Mouse (Mus musculus) kidney, embryonic 15.5 days (tissue): ENCODE measurements around the gene Amfr. TPM values are rescaled to one million over a fixed set of nuclear protein-coding genes. Genes with fewer than 3 reads are reported as not detected.
A peak's percentile ranks its signal among the peaks of the same experiment; 100 is the strongest.

Experiments
- ATAC-seq: fragments of 200-750 bp; cut with Nextera tagmentation; replicated peaks from 2 replicates; pipeline ENCODE4 v1.8.0; 2017; ENCODE audit warnings: moderate TSS enrichment; ENCODE audit not compliant: low FRiP score
- H3K27ac ChIP-seq: fragments of 300-500 bp; sonication (generic); 2 replicates; pipeline ENCODE4 v1.5.1; 2015; ENCODE audit warnings: mild to moderate bottlenecking, inconsistent platforms
- H3K27me3 ChIP-seq: fragments of 300-500 bp; sonication (generic); 2 replicates; pipeline ENCODE4 v1.6.1; 2015; ENCODE audit warnings: inconsistent platforms
- H3K36me3 ChIP-seq: fragments of 300-500 bp; sonication (generic); 2 replicates; pipeline ENCODE4 v1.6.1; 2015; ENCODE audit warnings: inconsistent platforms
- H3K4me1 ChIP-seq: fragments of 300-500 bp; sonication (generic); 2 replicates; pipeline ENCODE4 v1.6.1; 2015; ENCODE audit warnings: inconsistent platforms
- H3K4me2 ChIP-seq: fragments of 300-500 bp; sonication (generic); 2 replicates; pipeline ENCODE4 v1.6.1; 2015; ENCODE audit warnings: moderate library complexity, mild to moderate bottlenecking, inconsistent platforms
- H3K4me3 ChIP-seq: fragments of 300-500 bp; sonication (generic); replicated peaks from 2 replicates; pipeline ENCODE4 v1.5.1; 2015; ENCODE audit warnings: mild to moderate bottlenecking, inconsistent platforms
- H3K9ac ChIP-seq: fragments of 300-500 bp; sonication (generic); 2 replicates; pipeline ENCODE4 v1.6.1; 2015; ENCODE audit warnings: mild to moderate bottlenecking, inconsistent platforms
- H3K9me3 ChIP-seq: fragments of 300-500 bp; sonication (generic); replicated peaks from 2 replicates; pipeline ENCODE4 v1.6.1; 2016; ENCODE audit warnings: inconsistent platforms
- WGBS: fragments of 180-500 bp; shearing (Covaris S2); methylation state at CpG from one replicate; pipeline ENCODE4 v1.1.7; 2015; ENCODE audit warnings: mixed read lengths; 5-methylcytosine and 5-hydroxymethylcytosine counted together
- polyA plus RNA-seq: library from polyadenylated mRNA; unstranded; fragments of >200 nt; fragmentation: Nextera tagmentation; extraction: Ambion mirVana; gene quantifications from 2 replicates; pipeline ENCODE4 v1.2.1, GENCODE M21; 2015

Gene Amfr
- polyA plus RNA-seq, 1 experiment from 2014 or later: 45.4 TPM

DNA sequence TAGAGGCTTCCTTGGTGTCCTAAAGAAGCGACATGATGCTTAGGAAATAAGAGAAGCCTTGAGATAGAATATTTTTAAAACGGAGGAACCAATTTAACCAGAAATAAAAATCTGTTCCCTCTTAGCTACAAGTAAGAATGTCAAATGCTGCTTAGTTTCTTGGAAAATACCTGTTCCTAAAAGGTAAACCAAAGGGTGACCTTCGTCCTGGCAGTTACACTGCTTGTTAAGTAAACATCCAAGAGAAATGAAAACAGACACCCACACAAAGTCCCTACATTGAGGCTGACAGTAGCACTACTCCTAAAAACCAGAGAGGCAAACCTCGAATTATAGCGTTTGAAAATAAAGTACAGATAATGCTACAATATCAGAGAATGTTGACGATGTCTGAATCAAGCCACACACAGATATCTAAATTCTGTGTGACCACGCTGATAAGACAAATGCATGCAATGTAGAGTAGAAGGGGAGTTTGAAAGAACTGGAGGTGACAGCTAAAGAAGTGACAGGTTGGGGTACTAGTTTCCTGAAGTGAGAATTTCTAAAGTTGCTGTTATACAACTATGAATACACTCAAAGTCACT lies 477 bp upstream of the Amfr start:
- no peak for ATAC-seq
- Histone ChIP-seq H3K27ac (peak overlapping the region; percentile 94), H3K4me1 (peaks cover 37% of the 10 kb centered on the region), H3K9me3 (no peaks in the 10 kb centered on the region), H3K36me3 (peaks cover 9% of the 10 kb centered on the region), H3K27me3 (no peaks in the 10 kb centered on the region), H3K9ac (peak overlapping the region; percentile 99), H3K4me3 (peak overlapping the region; percentile 98), H3K4me2 (peak overlapping the region; percentile 92)
- WGBS: 29% methylated on average over 7 of the region's 7 CpGs

GRCm38 (mm10) chr8:94011076-94012012 lies 1.3 kb downstream of the Amfr start:
- peak overlapping the region; percentile 98 for H3K4me3 ChIP-seq
- H3K27ac ChIP-seq: peak overlapping the region; percentile 94
- WGBS: 3% methylated on average over 48 of the region's 48 CpGs
- H3K27me3 ChIP-seq: no peaks in the 10 kb centered on the region
- H3K4me1 ChIP-seq: peaks cover 38% of the 10 kb centered on the region
- ATAC-seq: no peak
- peak overlapping the region; percentile 99 for H3K9ac ChIP-seq
- peaks cover 7% of the 10 kb centered on the region; the same call in 1 of the 2 replicates for H3K36me3 ChIP-seq
- peak overlapping the region; percentile 92 for H3K4me2 ChIP-seq
- no peaks in the 10 kb centered on the region for H3K9me3 ChIP-seq

- Histone ChIP-seq H3K27me3 (no peaks in the 10 kb centered on the region), H3K9ac (no peak overlapping the region), H3K4me1 (peaks cover 38% of the 10 kb centered on the region), H3K36me3 (peaks cover 7% of the 10 kb centered on the region; the same call in 1 of the 2 replicates), H3K9me3 (no peaks in the 10 kb centered on the region), H3K4me3 (no peak overlapping the region), H3K27ac (no peak overlapping the region), H3K4me2 (peak overlapping the region; percentile 92)
- no peak for ATAC-seq
- 78% methylated on average over 2 of the region's 2 CpGs for WGBS
Measured at GRCm38 (mm10) chr8:94010101-94010705, 2.4 kb downstream of the Amfr start.

GRCm38 (mm10) chr8:94009243-94009845 lies 3.3 kb downstream of the Amfr start:
- no peak overlapping the region for H3K27ac ChIP-seq
- 48% methylated on average over 15 of the region's 15 CpGs for WGBS

DNA sequence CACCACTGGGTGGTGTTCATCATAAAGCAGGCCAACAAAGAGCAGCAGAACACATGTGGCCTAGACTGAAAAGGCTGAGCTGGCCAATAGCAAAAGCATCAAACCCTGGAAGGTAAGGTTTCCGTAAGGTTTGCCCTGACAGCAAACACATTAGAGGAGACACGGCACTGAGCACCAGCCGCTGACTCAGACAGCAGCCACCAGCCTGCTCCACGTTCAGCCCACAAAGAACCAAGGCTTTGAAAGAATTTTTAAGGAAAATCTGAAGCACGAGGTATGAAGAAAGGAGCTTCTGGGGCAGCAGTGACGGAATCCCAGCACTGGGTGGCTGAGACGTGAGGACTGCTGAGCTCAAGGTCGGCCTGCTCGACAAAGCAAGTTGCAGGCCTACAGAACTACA lies 8.5 kb downstream of the Amfr start:
- Histone ChIP-seq H3K9me3 (no peaks in the 10 kb centered on the region), H3K4me1 (peaks cover 8% of the 10 kb centered on the region), H3K27ac (no peak overlapping the region), H3K27me3 (no peaks in the 10 kb centered on the region), H3K4me2 (no peak overlapping the region), H3K4me3 (no peak overlapping the region), H3K36me3 (peaks cover 49% of the 10 kb centered on the region), H3K9ac (no peak overlapping the region)
- WGBS: 92% methylated on average over 9 of the region's 9 CpGs
- ATAC-seq: no peak

More at GRCm38 (mm10) chr8:94009243-94009845, 3.3 kb downstream of the Amfr start:
- H3K9ac ChIP-seq: no peak overlapping the region
- no peaks in the 10 kb centered on the region for H3K9me3 ChIP-seq
- ATAC-seq: no peak
- H3K36me3 ChIP-seq: peaks cover 13% of the 10 kb centered on the region
- H3K27me3 ChIP-seq: no peaks in the 10 kb centered on the region
- peaks cover 38% of the 10 kb centered on the region for H3K4me1 ChIP-seq
- no peak overlapping the region for H3K4me2 ChIP-seq
- H3K4me3 ChIP-seq: no peak overlapping the region

- H3K27ac ChIP-seq: no peak overlapping the region
- peaks cover 66% of the 10 kb centered on the region for H3K36me3 ChIP-seq
- no peak for ATAC-seq
- H3K4me2 ChIP-seq: no peak overlapping the region
- H3K9ac ChIP-seq: no peak overlapping the region
- H3K4me1 ChIP-seq: no peaks in the 10 kb centered on the region
- H3K27me3 ChIP-seq: no peaks in the 10 kb centered on the region
- no peak overlapping the region for H3K4me3 ChIP-seq
- no peaks in the 10 kb centered on the region for H3K9me3 ChIP-seq
- WGBS: 89% methylated on average over 2 of the region's 2 CpGs
Measured at GRCm38 (mm10) chr8:93998961-93999360, 13.7 kb downstream of the Amfr start.

GRCm38 (mm10) chr8:93989739-93990138 lies 22.9 kb downstream of the Amfr start:
- no peak overlapping the region for H3K9ac ChIP-seq
- H3K9me3 ChIP-seq: peaks cover 5% of the 10 kb centered on the region; the same call in 1 of the 2 replicates
- H3K4me2 ChIP-seq: no peak overlapping the region
- no peak overlapping the region for H3K4me3 ChIP-seq
- no peaks in the 10 kb centered on the region for H3K27me3 ChIP-seq
- WGBS: 96% methylated on average over 4 of the region's 4 CpGs
- peaks cover 69% of the 10 kb centered on the region for H3K36me3 ChIP-seq
- ATAC-seq: no peak
- no peaks in the 10 kb centered on the region for H3K4me1 ChIP-seq
- H3K27ac ChIP-seq: no peak overlapping the region

DNA sequence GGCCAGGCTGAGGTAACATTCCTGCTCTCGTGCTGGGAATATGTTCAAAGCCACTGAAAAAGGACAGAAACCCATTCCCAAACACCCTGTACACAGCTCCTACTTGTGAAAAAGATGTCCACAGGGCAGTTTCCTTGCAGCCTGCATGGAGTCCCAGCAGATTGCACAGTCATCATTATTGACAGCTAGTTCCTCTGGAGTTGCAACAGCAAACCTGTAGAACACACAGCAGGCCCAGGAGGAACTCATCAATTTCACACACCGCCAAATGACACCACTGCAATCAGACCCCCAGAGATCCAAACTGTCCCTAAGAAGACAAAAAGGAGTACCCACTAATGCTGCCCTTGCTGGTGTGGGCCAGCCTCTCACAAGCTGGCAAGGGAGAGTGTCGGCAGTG lies 27.9 kb downstream of the Amfr start:
- Histone ChIP-seq H3K4me3 (no peak overlapping the region), H3K36me3 (peaks cover 91% of the 10 kb centered on the region), H3K9me3 (no peaks in the 10 kb centered on the region), H3K27ac (no peak overlapping the region), H3K27me3 (no peaks in the 10 kb centered on the region), H3K4me2 (no peak overlapping the region), H3K4me1 (no peaks in the 10 kb centered on the region), H3K9ac (no peak overlapping the region)
- no peak for ATAC-seq
- WGBS: 90% methylated on average over 3 of the region's 3 CpGs

DNA sequence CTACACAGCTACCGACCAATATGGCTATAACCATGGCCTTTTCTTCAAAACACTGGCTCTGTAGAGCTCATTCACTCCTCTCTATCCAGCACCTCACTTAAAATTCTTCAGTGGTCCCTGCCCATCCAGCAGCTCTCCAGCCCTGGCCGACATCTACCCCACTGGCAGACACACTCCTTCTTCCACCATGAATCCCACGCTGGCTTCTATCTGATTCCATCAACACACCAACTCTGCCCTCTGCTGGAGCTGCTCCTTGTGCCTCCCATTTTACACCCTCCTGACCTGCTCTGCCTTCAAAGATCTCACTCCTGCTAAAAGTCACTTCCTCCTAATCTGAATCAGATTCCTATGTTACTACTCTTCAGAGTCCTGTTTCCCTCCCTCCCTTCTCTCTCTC lies 28.8 kb downstream of the Amfr start:
- Histone ChIP-seq H3K9me3 (no peaks in the 10 kb centered on the region), H3K27me3 (no peaks in the 10 kb centered on the region), H3K4me1 (no peaks in the 10 kb centered on the region), H3K9ac (no peak overlapping the region), H3K4me2 (no peak overlapping the region), H3K4me3 (no peak overlapping the region), H3K27ac (no peak overlapping the region), H3K36me3 (peaks cover 92% of the 10 kb centered on the region)
- ATAC-seq: no peak
- WGBS: 76% methylated on average over 3 of the region's 3 CpGs

GRCm38 (mm10) chr8:93981679-93982215 lies 30.9 kb downstream of the Amfr start:
- Histone ChIP-seq H3K9me3 (no peaks in the 10 kb centered on the region), H3K4me2 (no peak overlapping the region), H3K27me3 (no peaks in the 10 kb centered on the region), H3K36me3 (peaks cover 96% of the 10 kb centered on the region), H3K4me1 (no peaks in the 10 kb centered on the region), H3K9ac (no peak overlapping the region), H3K4me3 (no peak overlapping the region), H3K27ac (no peak overlapping the region)
- WGBS: 97% methylated on average over 5 of the region's 5 CpGs
- no peak for ATAC-seq

DNA sequence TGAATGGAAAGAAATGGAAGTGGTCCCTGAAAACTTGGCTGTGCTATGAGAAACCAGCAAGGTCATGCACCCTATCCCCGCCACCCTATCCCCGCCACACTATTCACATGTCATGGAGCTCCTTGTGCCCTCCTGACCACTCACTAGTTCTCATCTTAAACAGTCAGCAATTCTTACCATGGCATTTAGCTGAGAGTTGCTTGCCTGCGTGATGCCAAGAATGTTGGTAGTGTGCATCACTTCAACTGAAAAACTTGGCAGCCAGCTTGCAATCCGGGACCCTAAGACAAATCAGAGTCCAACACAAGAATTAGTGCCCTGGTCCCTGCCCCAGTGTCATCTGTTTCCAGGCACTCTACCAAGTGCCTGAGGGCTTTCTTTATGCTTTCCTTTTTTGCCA lies 32.5 kb downstream of the Amfr start:
- 96% methylated on average over 4 of the region's 4 CpGs for WGBS
- Histone ChIP-seq H3K4me1 (no peaks in the 10 kb centered on the region), H3K27ac (no peak overlapping the region), H3K4me2 (no peak overlapping the region), H3K9ac (no peak overlapping the region), H3K27me3 (no peaks in the 10 kb centered on the region), H3K4me3 (no peak overlapping the region), H3K9me3 (no peaks in the 10 kb centered on the region), H3K36me3 (peaks cover 97% of the 10 kb centered on the region)
- ATAC-seq: no peak
